Mouse (Mus musculus) lung, postnatal 0 days (tissue): ENCODE data around the gene Nrxn3.

ENCODE experiments used
- CTCF ChIP-seq: IDR thresholded peaks from 2 replicates; pipeline ENCODE4 v1.5.1; 2016; ENCODE audit warnings: antibody characterized with exemption, mild to moderate bottlenecking
- EP300 ChIP-seq: IDR thresholded peaks from 2 replicates; pipeline ENCODE4 v1.6.1; 2016; ENCODE audit warnings: antibody characterized with exemption, mild to moderate bottlenecking, control low read depth

DNA sequence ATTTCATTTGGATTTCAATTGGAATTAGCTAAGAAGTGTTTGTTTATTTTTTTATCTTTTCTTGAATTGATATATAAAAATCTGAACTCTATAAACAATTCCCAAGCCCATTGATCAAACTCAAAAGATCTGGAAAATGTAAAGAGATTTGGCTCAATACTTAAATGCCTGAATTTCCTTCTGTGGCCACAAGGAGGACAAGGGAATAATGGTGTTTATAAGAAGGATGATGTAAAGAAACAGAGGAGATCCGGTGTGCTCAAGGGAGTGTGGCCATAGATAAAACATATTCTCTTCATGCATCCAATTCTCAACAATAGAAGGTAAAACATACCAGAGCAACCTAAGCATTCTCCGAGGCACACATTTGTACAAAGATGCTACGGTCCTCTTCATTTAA, 1085.5 kb downstream of the Nrxn3 start:
- TF ChIP-seq EP300 (no peak), CTCF (peak; percentile 56)
